Mouse (Mus musculus) midbrain, embryonic 15.5 days (tissue): ENCODE data around the gene Ddr2. TPM values are rescaled to one million over a fixed set of nuclear protein-coding genes. Genes with fewer than 3 reads are reported as not detected.
A peak's percentile ranks its signal among the peaks of the same experiment; 100 is the strongest.

ENCODE experiments used
- ATAC-seq: fragments of 200-750 bp; cut with Nextera tagmentation; replicated peaks from 2 replicates; pipeline ENCODE4 v1.8.0; 2017; ENCODE audit warnings: moderate TSS enrichment
- H3K27ac ChIP-seq: fragments of 300-500 bp; sonication (generic); 2 replicates; pipeline ENCODE4 v1.5.1; 2015; ENCODE audit warnings: mild to moderate bottlenecking, inconsistent platforms
- H3K27me3 ChIP-seq: fragments of 300-500 bp; sonication (generic); replicated peaks from 2 replicates; pipeline ENCODE4 v1.6.1; 2015; ENCODE audit warnings: inconsistent platforms
- H3K36me3 ChIP-seq: fragments of 300-500 bp; sonication (generic); replicated peaks from 2 replicates; pipeline ENCODE4 v1.6.1; 2015; ENCODE audit warnings: inconsistent platforms
- H3K4me1 ChIP-seq: fragments of 300-500 bp; sonication (generic); 2 replicates; pipeline ENCODE4 v1.6.1; 2015; ENCODE audit warnings: inconsistent platforms
- H3K4me2 ChIP-seq: fragments of 300-500 bp; sonication (generic); 2 replicates; pipeline ENCODE4 v1.6.1; 2015; ENCODE audit warnings: inconsistent platforms, mild to moderate bottlenecking, moderate library complexity
- H3K4me3 ChIP-seq: fragments of 300-500 bp; sonication (generic); 2 replicates; pipeline ENCODE4 v1.5.1; 2015; ENCODE audit warnings: mild to moderate bottlenecking, inconsistent platforms
- H3K9ac ChIP-seq: fragments of 300-500 bp; sonication (generic); 2 replicates; pipeline ENCODE4 v1.6.1; 2015; ENCODE audit warnings: mild to moderate bottlenecking, inconsistent platforms
- H3K9me3 ChIP-seq: fragments of 300-500 bp; sonication (generic); 2 replicates; pipeline ENCODE4 v1.6.1; 2016; ENCODE audit warnings: inconsistent platforms
- WGBS: fragments of 180-500 bp; shearing (Covaris S2); methylation state at CpG from one replicate; pipeline ENCODE4 v1.1.7; 2015; ENCODE audit warnings: mixed read lengths; 5-methylcytosine and 5-hydroxymethylcytosine counted together
- polyA plus RNA-seq: library from polyadenylated mRNA; unstranded; fragments of >200 nt; fragmentation: Nextera tagmentation; extraction: Ambion mirVana; gene quantifications from 2 replicates; pipeline ENCODE4 v1.2.1, GENCODE M21; 2015

The Ddr2 gene
- polyA plus RNA-seq, 1 experiment from 2014 or later: 9.4 TPM

DNA sequence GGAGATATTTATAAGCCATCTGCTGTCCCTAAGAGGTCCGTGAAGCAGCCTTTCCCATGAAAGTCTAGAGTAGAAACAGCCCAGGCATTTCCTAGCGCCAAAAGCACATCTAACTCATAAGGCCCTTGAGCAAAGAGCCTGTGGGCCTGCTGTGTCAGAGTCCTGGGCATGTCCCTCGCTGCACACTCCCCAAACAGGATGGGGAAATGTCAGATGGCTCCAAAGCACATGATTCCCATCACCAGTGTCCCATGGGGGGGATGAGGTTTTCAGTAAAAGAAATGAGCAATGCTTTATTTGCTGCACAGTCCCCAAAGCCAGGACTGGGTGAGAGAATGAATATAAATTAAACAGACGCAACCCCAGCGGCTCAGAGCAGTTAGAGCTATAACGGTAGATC lies 54.3 kb downstream of the Ddr2 start:
- Histone ChIP-seq H3K4me3 (no peak overlapping the region), H3K9me3 (no peaks in the 10 kb centered on the region), H3K27ac (no peak overlapping the region), H3K27me3 (no peaks in the 10 kb centered on the region), H3K4me2 (no peak overlapping the region), H3K36me3 (no peaks in the 10 kb centered on the region), H3K4me1 (peaks cover 5% of the 10 kb centered on the region; the same call in 1 of the 2 replicates), H3K9ac (no peak overlapping the region)
- ATAC-seq: no peak
- 50% methylated on average over 6 of the region's 6 CpGs for WGBS

GRCm38 (mm10) chr1:170052469-170053065 lies 58.0 kb downstream of the Ddr2 start:
- Histone ChIP-seq H3K4me1 (peaks cover 5% of the 10 kb centered on the region; the same call in 1 of the 2 replicates), H3K9ac (no peak overlapping the region), H3K36me3 (no peaks in the 10 kb centered on the region), H3K27me3 (no peaks in the 10 kb centered on the region), H3K4me3 (no peak overlapping the region), H3K4me2 (no peak overlapping the region), H3K9me3 (no peaks in the 10 kb centered on the region), H3K27ac (no peak overlapping the region)
- ATAC-seq: no peak
- WGBS: 72% methylated on average over 1 of the region's 1 CpGs

DNA sequence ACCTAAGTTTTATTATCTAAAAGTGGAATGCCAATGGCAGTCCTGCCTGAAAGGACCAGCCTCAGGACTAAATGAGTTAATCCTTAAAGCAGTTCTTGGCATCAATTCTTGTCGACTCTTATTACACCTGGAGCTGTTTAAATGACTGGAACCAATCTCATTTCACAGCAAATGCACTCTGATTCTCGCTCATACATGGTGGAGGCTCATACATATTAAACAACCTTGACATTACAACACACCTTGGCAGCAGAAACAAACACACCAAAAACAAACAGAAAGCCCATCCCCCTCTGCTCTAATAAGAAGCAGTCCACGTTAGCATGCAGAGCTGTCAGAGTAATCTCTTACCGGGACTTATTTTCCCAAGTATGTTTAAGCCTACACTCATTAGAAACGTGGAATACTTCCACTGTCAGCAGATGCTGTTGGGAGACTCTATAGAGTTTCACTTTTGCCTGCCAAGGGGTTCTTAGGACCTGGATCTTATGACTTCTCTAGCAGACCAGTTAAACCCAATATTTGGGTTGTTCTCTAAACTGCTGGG lies 58.9 kb downstream of the Ddr2 start:
- H3K36me3 ChIP-seq: no peaks in the 10 kb centered on the region
- no peak overlapping the region for H3K27ac ChIP-seq
- peaks cover 5% of the 10 kb centered on the region; the same call in 1 of the 2 replicates for H3K4me1 ChIP-seq
- WGBS: 33% methylated on average over 5 of the region's 5 CpGs
- ATAC-seq: peak; percentile 45; the same call in 1 of the 2 replicates
- no peak overlapping the region for H3K4me2 ChIP-seq
- H3K9me3 ChIP-seq: no peaks in the 10 kb centered on the region
- H3K9ac ChIP-seq: no peak overlapping the region
- no peaks in the 10 kb centered on the region for H3K27me3 ChIP-seq
- H3K4me3 ChIP-seq: no peak overlapping the region

DNA sequence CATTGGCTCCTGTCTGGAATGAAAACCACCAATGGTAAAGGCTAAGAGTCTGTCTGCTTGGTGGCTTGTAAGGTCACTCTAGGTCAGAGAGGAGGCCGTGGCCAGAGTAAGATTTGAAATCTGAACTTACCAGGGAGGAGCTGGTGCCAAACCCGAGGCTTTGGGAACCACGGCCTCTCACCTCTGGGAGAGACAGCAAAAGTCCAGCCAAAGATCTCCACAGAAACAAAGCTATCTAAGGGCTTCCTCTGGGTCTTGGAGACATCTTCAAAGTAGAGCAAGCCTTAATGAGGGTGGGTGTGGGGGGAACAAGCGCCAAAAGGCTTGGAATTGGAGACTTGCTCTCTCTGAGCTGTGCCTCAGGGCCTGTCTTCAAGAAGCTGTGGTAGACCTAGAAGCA lies 62.1 kb downstream of the Ddr2 start:
- Histone ChIP-seq H3K4me2 (no peak overlapping the region), H3K27ac (no peak overlapping the region), H3K9me3 (no peaks in the 10 kb centered on the region), H3K4me3 (no peak overlapping the region), H3K27me3 (no peaks in the 10 kb centered on the region), H3K9ac (no peak overlapping the region), H3K4me1 (no peaks in the 10 kb centered on the region), H3K36me3 (no peaks in the 10 kb centered on the region)
- ATAC-seq: no peak
- WGBS: 85% methylated on average over 4 of the region's 4 CpGs

GRCm38 (mm10) chr1:170044726-170045471 lies 65.7 kb downstream of the Ddr2 start:
- Histone ChIP-seq H3K27me3 (no peaks in the 10 kb centered on the region), H3K4me1 (no peaks in the 10 kb centered on the region), H3K36me3 (no peaks in the 10 kb centered on the region), H3K4me2 (no peak overlapping the region), H3K9ac (no peak overlapping the region), H3K9me3 (no peaks in the 10 kb centered on the region), H3K27ac (no peak overlapping the region), H3K4me3 (no peak overlapping the region)
- no peak for ATAC-seq
- WGBS: 75% methylated on average over 9 of the region's 9 CpGs

DNA sequence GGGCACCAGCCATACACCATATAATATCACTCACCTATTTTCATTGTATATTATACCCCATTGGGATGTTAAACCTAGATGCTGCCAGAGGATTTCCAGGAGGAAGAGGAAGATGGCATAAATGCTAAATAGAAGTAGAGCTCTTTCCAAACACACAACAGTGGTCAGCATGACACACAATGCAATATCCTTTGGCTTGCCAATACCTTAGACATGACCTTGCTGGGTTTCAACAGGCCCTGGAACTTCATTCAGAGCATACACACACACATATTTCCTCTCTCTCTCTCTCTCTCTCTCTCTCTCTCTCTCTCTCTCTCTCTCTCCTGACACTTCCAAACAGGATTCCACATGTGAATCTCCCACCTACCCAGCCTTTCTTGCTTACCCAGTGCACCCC lies 66.8 kb downstream of the Ddr2 start:
- H3K9me3 ChIP-seq: no peaks in the 10 kb centered on the region
- H3K9ac ChIP-seq: no peak overlapping the region
- H3K4me2 ChIP-seq: no peak overlapping the region
- H3K27me3 ChIP-seq: no peaks in the 10 kb centered on the region
- no peaks in the 10 kb centered on the region for H3K4me1 ChIP-seq
- no peak overlapping the region for H3K27ac ChIP-seq
- H3K4me3 ChIP-seq: no peak overlapping the region
- ATAC-seq: no peak
- H3K36me3 ChIP-seq: no peaks in the 10 kb centered on the region

DNA sequence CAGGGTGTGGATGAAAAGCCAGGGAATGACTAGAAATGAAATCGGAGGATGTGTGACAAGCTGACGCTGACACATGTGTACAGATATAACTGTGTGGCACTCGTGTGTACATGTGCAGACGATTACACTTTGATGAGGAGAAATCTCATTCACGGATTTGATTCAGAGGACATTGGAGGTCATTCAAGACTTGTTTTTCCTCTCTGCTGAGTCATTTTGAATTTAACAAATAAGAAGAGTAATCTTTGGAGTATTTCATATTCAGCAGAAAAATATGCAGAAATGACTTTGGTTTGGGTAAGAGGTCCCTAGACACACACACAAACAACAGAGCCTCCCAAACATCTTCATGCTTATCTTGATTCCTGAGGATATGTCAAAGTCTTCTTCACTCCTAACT lies 67.6 kb downstream of the Ddr2 start:
- no peak for ATAC-seq

DNA sequence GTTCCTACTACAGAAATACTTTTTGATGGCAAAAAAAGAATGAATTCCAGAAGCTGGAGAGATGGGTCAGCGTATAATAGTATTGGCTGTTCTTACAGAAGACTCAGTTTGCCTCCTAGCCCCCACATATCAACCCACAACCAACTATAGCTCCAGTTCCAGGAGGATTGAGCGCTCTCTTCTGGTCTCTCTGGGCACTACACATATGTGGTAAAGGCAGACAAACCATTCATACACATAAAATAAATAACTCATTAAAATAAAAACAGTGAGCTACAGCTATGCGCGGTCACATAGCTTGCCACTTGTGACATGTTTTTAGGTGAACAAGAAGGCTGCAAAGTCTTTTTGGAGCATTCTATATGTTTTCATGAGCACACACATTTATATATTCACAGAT lies 71.2 kb downstream of the Ddr2 start:
- H3K27me3 ChIP-seq: no peaks in the 10 kb centered on the region
- no peak overlapping the region for H3K4me3 ChIP-seq
- no peak overlapping the region for H3K9ac ChIP-seq
- 76% methylated on average over 4 of the region's 4 CpGs for WGBS
- no peaks in the 10 kb centered on the region for H3K4me1 ChIP-seq
- no peak for ATAC-seq
- H3K36me3 ChIP-seq: no peaks in the 10 kb centered on the region
- H3K9me3 ChIP-seq: no peaks in the 10 kb centered on the region
- no peak overlapping the region for H3K4me2 ChIP-seq
- H3K27ac ChIP-seq: no peak overlapping the region

More for the DNA sequence above, 67.6 kb downstream of the Ddr2 start:
- Histone ChIP-seq H3K4me2 (no peak overlapping the region), H3K9me3 (no peaks in the 10 kb centered on the region), H3K9ac (no peak overlapping the region), H3K27ac (no peak overlapping the region), H3K4me3 (no peak overlapping the region), H3K4me1 (no peaks in the 10 kb centered on the region), H3K36me3 (no peaks in the 10 kb centered on the region), H3K27me3 (no peaks in the 10 kb centered on the region)
- 93% methylated on average over 5 of the region's 5 CpGs for WGBS

- 88% methylated on average over 3 of the region's 3 CpGs for WGBS
- ATAC-seq: no peak
- Histone ChIP-seq H3K36me3 (no peaks in the 10 kb centered on the region), H3K4me1 (no peaks in the 10 kb centered on the region), H3K27ac (no peak overlapping the region), H3K9me3 (no peaks in the 10 kb centered on the region), H3K9ac (no peak overlapping the region), H3K4me3 (no peak overlapping the region), H3K4me2 (no peak overlapping the region), H3K27me3 (no peaks in the 10 kb centered on the region)
Measured at GRCm38 (mm10) chr1:170035575-170035974, 75.0 kb downstream of the Ddr2 start.

- Histone ChIP-seq H3K4me3 (no peak overlapping the region), H3K4me1 (no peaks in the 10 kb centered on the region), H3K4me2 (no peak overlapping the region), H3K27ac (no peak overlapping the region), H3K36me3 (no peaks in the 10 kb centered on the region), H3K27me3 (no peaks in the 10 kb centered on the region), H3K9me3 (no peaks in the 10 kb centered on the region), H3K9ac (no peak overlapping the region)
- 92% methylated on average over 4 of the region's 4 CpGs for WGBS
- no peak for ATAC-seq
Measured at GRCm38 (mm10) chr1:170034961-170035360, 75.6 kb downstream of the Ddr2 start.

GRCm38 (mm10) chr1:170031656-170032055 lies 78.9 kb downstream of the Ddr2 start:
- Histone ChIP-seq H3K9me3 (no peaks in the 10 kb centered on the region), H3K4me3 (no peak overlapping the region), H3K4me1 (no peaks in the 10 kb centered on the region), H3K4me2 (no peak overlapping the region), H3K27me3 (no peaks in the 10 kb centered on the region), H3K27ac (no peak overlapping the region), H3K9ac (no peak overlapping the region), H3K36me3 (no peaks in the 10 kb centered on the region)
- no peak for ATAC-seq
- WGBS: 91% methylated on average over 3 of the region's 3 CpGs

- Histone ChIP-seq H3K4me2 (no peak overlapping the region), H3K9me3 (peaks cover 7% of the 10 kb centered on the region; the same call in 1 of the 2 replicates), H3K9ac (no peak overlapping the region), H3K36me3 (no peaks in the 10 kb centered on the region), H3K27ac (no peak overlapping the region), H3K27me3 (no peaks in the 10 kb centered on the region), H3K4me3 (no peak overlapping the region), H3K4me1 (no peaks in the 10 kb centered on the region)
- WGBS: 92% methylated on average over 3 of the region's 3 CpGs
- no peak for ATAC-seq
Measured at GRCm38 (mm10) chr1:170014784-170015183, 95.8 kb downstream of the Ddr2 start.
